Mouse (Mus musculus) E14TG2a.4 (cell line): ENCODE measurements around the gene Fam227a.

Experiments used
- CTCF ChIP-seq: conservative IDR thresholded peaks from 2 replicates; pipeline ENCODE4 v1.5.1; 2014; ENCODE audit warnings: low read length
- NANOG ChIP-seq: IDR thresholded peaks from 2 replicates; pipeline ENCODE4 v1.6.1; 2014; ENCODE audit warnings: borderline replicate concordance, low read length, mixed read lengths
- POU5F1 ChIP-seq: IDR thresholded peaks from 2 replicates; pipeline ENCODE4 v1.6.1; 2014; ENCODE audit warnings: low read length, borderline replicate concordance

GRCm38 (mm10) chr15:79616729-79617128 is 42.0 kb downstream of the Fam227a start:
- 0 out of 2 replicates have a peak, but pooled peaks have one; percentile 4 for TF ChIP-seq CTCF
- no peak for TF ChIP-seq NANOG
- TF ChIP-seq POU5F1, result no peak
